Mouse (Mus musculus): ENCODE measurements at regions not wholly inside any gene's neighbourhood (a gene's known extent, or its start where the extent isn't known, plus 50 kb on each side); places are given as distances from the start of the nearest gene placed in this dataset.

GRCm38 (mm10) chr13:39774554-39774953 is 586.7 kb downstream of the Ofcc1 start:
- DNase-seq (ENCODE audit: low read depth): no peak

- DNase-seq (ENCODE audit: low read depth): no peak
These were observed 587.1 kb downstream of the Ofcc1 start for GRCm38 (mm10) chr13:39774111-39774510.

- no peak for DNase-seq (ENCODE audit: low read depth)
These were observed 592.0 kb downstream of the Ofcc1 start for GRCm38 (mm10) chr13:39769228-39769627.

GRCm38 (mm10) chr13:39766897-39767296 is 594.4 kb downstream of the Ofcc1 start:
- DNase-seq (ENCODE audit: low read depth): no peak
